Mouse (Mus musculus) frontal cortex, adult 2 months (tissue): ENCODE measurements at regions not wholly inside any gene's neighbourhood (a gene's known extent, or its start where the extent isn't known, plus 50 kb on each side); places are given as distances from the start of the nearest gene placed in this dataset.

ENCODE experiments used
- DNase-seq, 2 experiments: peaks; one replicate each; pipeline ENCODE4 v3.0.0; 2022; ENCODE audit warnings: low spot score in 1 of 2; ENCODE audit errors: extremely low spot score in 1 of 2

DNA sequence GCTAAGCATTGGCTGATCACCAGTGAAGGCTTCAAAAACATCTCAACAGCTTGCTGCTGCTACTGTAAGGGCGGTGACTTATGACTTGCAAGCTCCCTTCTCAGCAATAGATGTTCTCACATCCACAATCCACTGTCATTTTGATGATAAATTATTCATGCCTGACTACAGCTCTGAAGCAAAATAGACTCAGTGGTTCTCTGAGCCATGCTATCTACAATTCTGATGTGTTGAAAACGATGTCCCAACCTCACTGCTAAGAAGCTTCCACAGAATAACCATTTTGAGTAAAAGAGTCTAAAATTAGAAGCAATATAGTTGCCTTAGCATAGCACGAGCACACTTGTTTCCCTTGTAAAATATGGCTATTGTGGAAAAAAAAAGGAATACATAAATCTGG is 440.8 kb downstream of the Gm19965 start:
- DNase-seq: peak in 1 of 2 experiments; percentile 9

- DNase-seq: peak; percentile 11 to 19
These were observed 445.6 kb downstream of the Gm19965 start for GRCm38 (mm10) chr1:117248342-117248741.

- DNase-seq: no peak
These were observed 406.2 kb upstream of the Gm28363 start for GRCm38 (mm10) chr1:117290746-117291145.

- peak in 1 of 2 experiments; percentile 33 for DNase-seq
These were observed 397.7 kb upstream of the Gm28363 start for GRCm38 (mm10) chr1:117299232-117299631.
